Mouse (Mus musculus): ENCODE results near the gene Bsn.
"Not testable (repeated sequence)": the region's sequence is repeated elsewhere in the genome, so short reads cannot be mapped to it uniquely, and the experiment has no call there.

Bsn gene

DNA sequence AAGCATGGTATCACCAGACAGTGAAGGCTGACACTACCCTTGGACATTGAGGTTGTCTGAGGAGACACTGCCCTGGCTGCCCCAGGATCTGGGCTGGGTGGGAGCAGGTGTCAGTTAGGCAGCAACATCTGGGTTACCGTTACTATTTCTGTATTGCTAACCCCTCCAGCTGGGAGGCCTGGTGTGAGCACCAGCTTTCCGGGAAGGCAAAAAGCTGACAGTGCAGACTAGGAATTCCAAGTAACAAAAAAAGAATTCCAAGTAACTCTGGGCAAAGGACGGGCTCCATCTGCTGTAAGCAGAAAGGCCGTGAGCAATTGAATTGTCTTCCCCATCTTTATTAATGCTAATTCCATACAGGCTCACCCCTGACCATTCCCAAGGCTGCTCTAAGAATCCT, 8.4 kb upstream of the Bsn start:
- in situ Hi-C loops (cut with MboI, MseI): no loop called here

DNA sequence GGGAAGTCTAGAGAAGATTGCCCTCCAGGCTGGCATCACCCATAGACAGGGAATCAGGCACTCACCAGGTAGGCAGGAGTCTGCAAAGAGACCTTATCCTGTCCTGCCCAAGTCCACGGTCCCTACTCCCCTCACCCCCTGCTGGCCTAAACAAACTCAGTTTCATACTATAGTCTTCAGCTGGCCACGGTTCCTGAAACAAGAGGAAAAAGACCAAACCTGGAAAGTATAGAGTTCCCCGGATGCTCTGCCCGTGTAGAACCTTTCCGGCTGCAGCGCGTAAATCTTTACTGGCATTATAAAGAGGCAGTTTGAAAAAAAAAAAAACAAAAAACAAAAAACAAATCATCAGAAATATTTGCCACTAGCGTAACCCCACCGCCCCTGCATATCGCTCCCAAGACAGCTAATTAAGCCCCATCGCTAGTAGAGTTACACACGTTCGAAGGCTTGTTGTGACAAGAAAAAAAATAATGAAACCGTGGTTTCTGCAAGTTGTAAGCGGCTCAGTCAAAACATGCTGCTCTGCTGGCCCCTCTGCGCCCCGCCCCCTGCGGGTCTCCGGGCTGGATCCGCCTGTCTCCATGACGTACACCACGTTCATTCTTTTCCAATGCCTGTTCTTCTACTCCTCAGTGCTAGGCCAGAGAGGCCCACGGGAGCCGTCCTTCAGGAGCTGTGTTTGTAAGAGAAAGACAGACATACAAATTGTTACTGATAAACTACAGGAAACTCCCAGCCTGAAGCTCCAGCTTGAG, 6.9 kb upstream of the Bsn start:
- in situ Hi-C loops (cut with MboI, MseI): no loop called here

- in situ Hi-C loops (cut with MboI, MseI): not testable (repeated sequence)
These were observed 6.0 kb upstream of the Bsn start for GRCm38 (mm10) chr9:108196222-108196621.

DNA sequence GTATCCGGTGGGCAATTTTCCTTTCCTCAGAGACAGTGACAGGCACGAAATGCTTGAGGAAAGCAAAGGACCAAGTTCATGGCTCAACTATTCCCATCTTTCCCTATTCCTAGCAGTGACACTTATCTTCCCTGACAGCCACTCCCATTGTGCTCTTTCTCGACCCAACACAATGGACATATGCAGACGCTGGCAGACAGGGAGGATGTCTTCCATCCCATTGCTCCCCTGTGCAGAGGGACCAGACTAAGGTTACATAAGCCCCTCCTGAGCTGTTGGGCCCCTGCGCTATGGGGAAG, 747 bp downstream of the Bsn start:
- in situ Hi-C loops (cut with MboI, MseI): no loop called here

GRCm38 (mm10) chr9:108189023-108189422, 1.2 kb downstream of the Bsn start:
- in situ Hi-C loops (cut with MboI, MseI): no loop called here

GRCm38 (mm10) chr9:108188511-108188910, 1.7 kb downstream of the Bsn start:
- in situ Hi-C loops (cut with MboI, MseI): no loop called here

DNA sequence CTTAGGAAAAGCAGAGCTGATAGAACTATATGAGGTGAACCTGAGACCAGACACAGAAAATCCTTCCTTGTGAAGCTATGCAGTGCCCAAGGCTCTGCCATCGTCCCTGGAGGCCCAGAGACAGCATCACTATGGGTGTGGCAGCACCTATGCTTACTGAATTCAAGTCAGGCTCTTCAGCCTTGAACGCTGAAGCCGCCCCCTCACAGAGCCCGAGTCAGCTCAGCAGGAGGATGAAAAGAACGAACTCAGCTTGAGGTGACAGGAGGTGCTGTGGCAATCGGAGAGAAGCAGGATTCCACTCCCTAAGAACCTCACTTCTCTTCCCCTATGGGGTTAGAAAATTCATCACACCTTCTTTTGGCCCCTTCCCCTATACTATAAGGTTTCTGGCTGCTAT, 2.6 kb downstream of the Bsn start:
- in situ Hi-C loops (cut with MboI, MseI): no loop called here

DNA sequence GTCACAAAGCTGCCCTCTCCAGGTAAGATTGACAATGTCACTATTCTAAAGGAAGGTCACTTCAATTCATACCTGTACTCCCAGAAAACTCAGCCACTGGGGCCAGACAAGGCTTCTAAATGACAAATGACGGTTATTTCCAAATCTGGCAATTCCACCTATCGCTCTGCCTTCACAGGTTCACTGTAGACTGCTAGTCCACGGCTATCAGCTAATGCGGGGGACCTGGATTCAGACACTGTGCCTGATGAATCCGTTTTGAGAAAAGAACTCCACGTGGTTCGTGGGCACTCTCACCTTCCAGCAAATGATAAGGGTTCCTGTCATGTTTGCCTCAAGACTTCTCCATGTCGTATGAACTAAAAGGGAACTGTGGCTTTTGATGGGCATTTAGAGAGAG, 4.4 kb downstream of the Bsn start:
- in situ Hi-C loops (cut with MboI, MseI): no loop called here

- in situ Hi-C loops (cut with MboI, MseI): no loop called here
These were observed 6.6 kb downstream of the Bsn start for GRCm38 (mm10) chr9:108183531-108183994.

DNA sequence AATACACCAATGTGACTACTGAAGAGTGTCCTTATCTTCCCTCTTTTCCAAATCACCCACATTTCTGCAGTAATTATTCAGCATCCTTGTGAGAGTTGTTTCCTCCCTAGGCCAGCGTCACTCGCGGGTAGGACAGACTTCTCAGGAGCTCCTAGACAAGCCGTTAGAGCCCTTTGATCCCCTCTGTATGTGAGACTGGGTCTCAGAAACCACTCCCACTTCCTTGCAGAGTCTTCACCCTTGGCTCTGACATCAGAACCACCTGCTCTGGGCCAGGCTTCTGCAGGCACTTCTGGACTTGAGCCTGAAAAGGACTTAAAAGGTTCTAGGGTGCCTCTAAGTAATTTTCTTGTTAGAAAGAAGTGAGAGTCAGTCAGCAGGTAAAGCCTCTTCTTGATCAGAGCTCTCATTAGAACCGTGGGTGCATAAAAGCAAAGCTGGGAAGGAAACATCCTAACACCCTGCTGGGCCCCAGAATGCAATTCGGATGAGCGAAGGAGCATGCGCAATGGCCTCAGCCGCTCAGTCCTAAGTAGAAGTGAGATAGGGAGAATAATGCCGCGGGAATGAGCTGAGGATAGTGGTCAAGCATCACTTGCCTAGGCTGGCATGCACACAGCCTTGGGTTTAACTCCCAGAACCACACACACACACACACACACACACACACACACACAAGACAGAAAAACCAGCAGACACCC, 7.2 kb downstream of the Bsn start:
- in situ Hi-C loops (cut with MboI, MseI): no loop called here

- in situ Hi-C loops (cut with MboI, MseI): no loop called here
These were observed 11.8 kb downstream of the Bsn start for GRCm38 (mm10) chr9:108178391-108178790.

DNA sequence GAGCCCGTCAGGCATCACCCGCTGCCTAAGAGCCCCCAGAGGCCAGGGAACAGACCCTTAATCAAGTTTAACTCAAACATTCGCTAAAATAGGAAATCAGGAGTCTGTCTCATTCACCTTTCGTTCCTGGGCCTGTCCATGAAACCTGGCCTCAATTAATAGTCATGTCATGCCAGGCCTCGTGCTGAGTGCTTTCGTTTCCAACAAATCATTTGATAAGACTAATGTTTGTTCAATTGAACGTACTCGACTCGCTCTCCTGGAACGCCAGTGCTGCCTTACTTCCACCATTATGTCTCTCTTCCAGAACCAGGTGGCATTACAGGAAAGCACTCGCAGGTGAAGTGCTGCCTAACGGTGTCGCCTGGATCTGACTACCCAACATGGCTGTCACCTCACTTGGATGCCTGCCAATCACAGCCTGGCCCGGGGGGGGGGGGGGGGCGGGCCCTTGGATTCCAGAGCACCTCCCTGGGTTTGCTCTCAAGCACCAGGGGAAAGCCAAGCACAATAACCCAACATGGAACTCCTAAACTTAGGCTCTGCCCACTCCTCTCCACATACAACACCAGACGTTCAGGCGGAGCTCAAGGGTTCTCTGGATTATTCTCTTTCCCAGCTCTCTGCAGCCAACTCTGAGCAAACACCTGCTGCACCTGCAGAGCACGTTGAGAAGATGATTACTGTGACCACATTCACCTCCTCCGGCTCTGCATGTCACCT, 14.9 kb downstream of the Bsn start:
- in situ Hi-C loops (cut with MboI, MseI): no loop called here

DNA sequence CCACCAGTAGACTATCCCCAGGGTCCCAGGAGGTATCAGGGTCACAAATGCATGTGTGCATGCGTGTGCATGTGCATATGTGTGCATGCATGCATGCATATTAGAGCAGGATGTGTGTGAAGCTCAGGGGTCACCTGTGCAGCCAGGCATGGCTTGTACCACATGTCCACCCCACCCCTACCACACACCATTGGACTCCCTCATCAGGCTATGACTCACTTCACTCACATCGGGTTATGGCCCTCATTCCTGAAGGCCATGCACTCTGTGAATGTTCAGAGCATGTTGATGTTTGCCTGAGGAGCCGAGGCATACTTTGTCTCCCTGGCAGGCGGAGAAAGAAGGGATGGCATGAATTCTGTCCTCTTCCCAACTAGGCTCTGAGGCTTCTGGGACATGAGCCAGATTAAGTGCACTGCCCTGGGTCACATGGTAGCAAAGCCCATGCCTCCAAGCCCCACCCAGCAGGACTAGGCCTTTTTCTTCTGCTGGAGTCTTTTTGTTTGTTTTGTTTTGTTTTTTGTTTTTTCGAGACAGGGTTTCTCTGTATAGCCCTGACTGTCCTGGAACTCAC, 17.3 kb downstream of the Bsn start:
- in situ Hi-C loops (cut with MboI, MseI): no loop called here

DNA sequence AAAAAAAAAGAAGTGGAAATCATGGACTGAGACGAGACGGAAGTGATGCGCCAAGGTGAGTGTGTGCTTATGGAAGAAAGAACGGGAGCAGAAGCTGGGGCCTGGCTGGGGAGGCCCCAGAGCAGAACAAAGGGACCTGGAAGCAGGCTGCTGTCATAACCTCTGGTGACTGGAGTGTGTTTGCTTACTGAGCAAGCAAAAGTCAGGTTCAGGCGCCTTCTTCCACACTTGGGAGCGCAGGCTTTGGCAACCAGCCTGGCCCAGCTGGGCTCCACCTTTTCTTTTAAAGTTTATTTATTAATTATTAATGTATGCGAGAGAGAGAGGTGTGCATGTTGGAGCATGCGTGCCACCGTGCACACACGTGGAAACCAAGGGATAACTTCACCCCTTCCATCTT, 20.4 kb downstream of the Bsn start:
- in situ Hi-C loops (cut with MboI, MseI): no loop called here

DNA sequence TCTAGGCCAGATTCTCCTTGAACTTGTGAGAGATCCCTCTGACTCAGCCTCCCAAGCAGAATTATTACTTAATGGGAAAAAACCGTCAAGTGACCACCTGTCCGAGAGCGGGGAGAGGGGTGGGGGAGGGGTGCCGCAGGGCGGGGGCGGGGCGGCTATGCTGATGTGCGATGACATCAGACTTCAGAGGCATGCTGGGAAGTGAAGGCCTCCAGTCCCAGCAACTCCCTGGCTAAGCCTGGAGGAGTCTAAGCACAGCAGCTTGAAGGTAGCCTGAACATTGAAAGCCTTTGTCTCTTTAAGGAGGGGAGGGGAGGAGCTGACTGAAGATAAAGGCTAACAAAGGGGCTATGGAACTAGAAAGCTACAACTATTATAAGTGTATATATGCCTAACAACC, 25.0 kb downstream of the Bsn start:
- in situ Hi-C loops (cut with MboI, MseI): no loop called here

GRCm38 (mm10) chr9:108163646-108164284, 26.4 kb downstream of the Bsn start:
- in situ Hi-C loops (cut with MboI, MseI): no loop called here

GRCm38 (mm10) chr9:108157891-108158290, 32.3 kb downstream of the Bsn start:
- in situ Hi-C loops (cut with MboI, MseI): no loop called here

DNA sequence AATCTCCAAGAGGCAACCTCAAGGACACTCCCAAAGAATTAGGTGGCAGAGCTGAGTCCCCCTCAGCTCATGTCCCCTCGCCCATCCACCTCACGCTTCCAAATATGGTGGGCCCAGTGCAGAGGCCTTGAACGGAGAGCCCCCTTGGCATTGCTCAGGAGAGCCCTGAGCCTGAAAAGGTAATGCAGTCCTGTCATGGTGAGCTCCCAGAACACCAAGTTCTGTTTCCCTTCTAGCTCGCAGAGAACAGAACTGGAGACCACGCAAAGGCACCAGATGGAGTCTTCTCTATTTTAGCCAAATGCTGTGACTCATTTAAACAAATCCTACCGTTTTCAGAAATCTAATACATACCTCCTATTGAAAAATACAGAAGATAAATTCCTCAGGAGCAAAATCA, 32.7 kb downstream of the Bsn start:
- in situ Hi-C loops (cut with MboI, MseI): no loop called here

- in situ Hi-C loops (cut with MboI, MseI): no loop called here
These were observed 33.4 kb downstream of the Bsn start for GRCm38 (mm10) chr9:108156786-108157185.

DNA sequence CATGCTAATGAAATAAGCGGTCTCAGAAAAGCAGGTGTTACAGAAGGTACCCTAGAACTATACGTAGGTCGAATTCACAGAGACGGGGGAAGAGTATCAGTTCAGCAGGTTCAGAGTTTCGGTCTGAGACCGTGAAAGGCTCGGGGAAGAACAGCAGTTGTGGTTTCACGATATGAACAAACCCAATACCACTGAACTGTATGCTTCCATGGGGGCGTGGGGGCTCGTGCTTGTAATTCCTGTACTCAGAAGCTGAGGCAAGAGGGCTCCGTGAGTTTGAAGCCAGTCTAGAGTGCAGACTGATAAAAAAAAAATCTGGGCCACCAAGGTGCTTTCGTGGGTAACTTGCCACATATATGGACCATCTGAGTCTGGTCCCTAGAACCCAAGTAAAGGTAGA, 35.4 kb downstream of the Bsn start:
- in situ Hi-C loops (cut with MboI, MseI): no loop called here

- in situ Hi-C loops (cut with MboI, MseI): no loop called here
These were observed 36.4 kb downstream of the Bsn start for GRCm38 (mm10) chr9:108153516-108154448.

Measured in T-helper 1 cell (primary cell).